Mouse (Mus musculus) limb, embryonic 15.5 days (tissue): ENCODE results near the gene Brinp1. TPM values are rescaled to one million over a fixed set of nuclear protein-coding genes. Genes with fewer than 3 reads are reported as not detected.

Source experiments
- ATAC-seq: fragments of 200-750 bp; cut with Nextera tagmentation; 2 replicates; pipeline ENCODE4 v1.8.0; 2017; ENCODE audit warnings: low read depth, moderate TSS enrichment; ENCODE audit not compliant: insufficient number of reproducible peaks, low FRiP score, low TSS enrichment
- H3K27ac ChIP-seq: fragments of 300-500 bp; sonication (generic); 2 replicates; pipeline ENCODE4 v1.5.1; 2015; ENCODE audit warnings: moderate library complexity, mild to moderate bottlenecking, inconsistent platforms
- H3K27me3 ChIP-seq: fragments of 300-500 bp; sonication (generic); 2 replicates; pipeline ENCODE4 v1.6.1; 2015; ENCODE audit warnings: inconsistent platforms
- H3K36me3 ChIP-seq: fragments of 300-500 bp; sonication (generic); 2 replicates; pipeline ENCODE4 v1.6.1; 2015; ENCODE audit warnings: inconsistent platforms
- H3K4me1 ChIP-seq: fragments of 300-500 bp; sonication (generic); 2 replicates; pipeline ENCODE4 v1.6.1; 2015; ENCODE audit warnings: inconsistent platforms
- H3K4me2 ChIP-seq: fragments of 300-500 bp; sonication (generic); 2 replicates; pipeline ENCODE4 v1.6.1; 2015; ENCODE audit warnings: mild to moderate bottlenecking, inconsistent platforms
- H3K4me3 ChIP-seq: fragments of 300-500 bp; sonication (generic); 2 replicates; pipeline ENCODE4 v1.5.1; 2015; ENCODE audit warnings: mild to moderate bottlenecking, inconsistent platforms
- H3K9ac ChIP-seq: fragments of 300-500 bp; sonication (generic); 2 replicates; pipeline ENCODE4 v1.6.1; 2015; ENCODE audit warnings: inconsistent platforms
- H3K9me3 ChIP-seq: fragments of 300-500 bp; sonication (generic); 2 replicates; pipeline ENCODE4 v1.6.1; 2016; ENCODE audit warnings: inconsistent platforms
- WGBS: fragments of 180-500 bp; shearing (Covaris S2); methylation state at CpG from one replicate; pipeline ENCODE4 v1.1.7; 2015; 5-methylcytosine and 5-hydroxymethylcytosine counted together
- polyA plus RNA-seq: library from polyadenylated mRNA; unstranded; fragments of >200 nt; fragmentation: Nextera tagmentation; extraction: Ambion mirVana; gene quantifications from 2 replicates; pipeline ENCODE4 v1.2.1, GENCODE M21; 2015

The Brinp1 gene
- polyA plus RNA-seq, 1 experiment from 2014 or later, result 17.0 TPM

DNA sequence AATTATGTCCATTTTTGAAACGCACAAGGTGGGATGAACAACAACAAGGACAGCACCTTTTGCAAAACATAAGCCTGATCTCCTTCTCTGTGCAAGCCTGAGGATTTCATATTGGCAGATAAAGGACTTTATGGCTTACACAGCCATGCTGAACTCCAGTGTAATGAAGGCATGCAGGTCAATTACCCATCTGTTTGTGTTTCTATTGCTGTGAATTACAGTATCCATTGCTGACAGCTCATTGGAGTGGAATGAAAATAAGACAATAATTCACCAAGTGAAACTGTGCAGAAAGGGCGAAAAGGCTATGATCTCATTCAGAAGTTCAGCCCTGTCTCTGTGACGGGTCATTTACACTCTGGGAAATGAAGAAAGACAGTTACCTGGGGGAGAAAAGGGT lies 147.7 kb downstream of the Brinp1 start:
- ATAC-seq, result no peak
- WGBS, result 78% methylated on average over 3 of the region's 3 CpGs
- H3K36me3 ChIP-seq, result no peaks in the 10 kb centered on the region

DNA sequence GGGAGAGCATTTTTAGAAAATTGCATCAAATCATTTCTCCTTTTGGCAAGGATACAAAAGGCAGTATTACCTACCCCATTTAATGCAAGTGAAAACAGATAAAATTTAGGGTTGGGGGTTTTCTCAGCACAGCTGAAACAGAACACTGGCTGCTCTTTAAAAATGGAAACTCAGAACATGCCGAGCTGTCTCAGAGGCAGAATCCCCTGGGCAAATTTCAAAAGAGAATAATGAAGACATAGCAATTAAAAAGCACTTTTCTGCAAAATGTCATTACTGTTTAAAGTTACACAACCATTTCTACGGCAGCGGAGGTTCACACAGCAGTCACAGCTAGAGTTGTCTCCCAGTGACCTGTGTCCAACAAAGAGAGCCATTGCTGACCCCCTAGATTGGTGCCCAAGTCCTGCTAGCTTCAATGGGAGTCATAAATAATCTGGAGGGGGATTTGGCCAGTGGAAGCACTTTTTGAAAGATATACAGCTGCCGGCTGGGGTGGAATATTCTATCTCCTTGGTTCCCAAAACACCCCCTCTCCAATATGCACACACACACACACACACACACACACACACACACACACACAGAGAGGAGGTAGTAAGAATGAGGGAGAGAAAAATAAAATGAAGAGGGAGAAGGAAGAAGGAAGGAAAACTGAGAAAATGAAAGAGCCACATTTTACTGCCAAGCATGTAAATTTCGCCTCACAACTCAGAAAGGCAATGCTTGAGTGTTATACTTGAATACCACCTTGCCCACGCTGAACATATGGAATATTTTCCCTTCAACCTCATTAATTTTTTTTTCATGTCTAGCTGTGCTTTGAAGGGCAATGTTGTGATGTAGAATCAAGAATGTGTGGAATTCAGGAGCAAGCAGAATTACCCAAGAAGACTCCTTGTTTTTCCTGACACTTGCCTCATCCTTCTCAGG lies 152.0 kb downstream of the Brinp1 start:
- no peak overlapping the region for H3K9ac ChIP-seq
- H3K4me3 ChIP-seq, result no peak overlapping the region
- no peak overlapping the region for H3K27ac ChIP-seq
- no peak for ATAC-seq
- H3K4me1 ChIP-seq, result no peaks in the 10 kb centered on the region
- no peaks in the 10 kb centered on the region for H3K36me3 ChIP-seq
- 51% methylated on average over 6 of the region's 6 CpGs for WGBS
- no peaks in the 10 kb centered on the region for H3K9me3 ChIP-seq
- no peak overlapping the region for H3K4me2 ChIP-seq
- H3K27me3 ChIP-seq, result no peaks in the 10 kb centered on the region

More for the DNA sequence above, 147.7 kb downstream of the Brinp1 start:
- Histone ChIP-seq H3K9ac (no peak overlapping the region), H3K4me2 (no peak overlapping the region), H3K4me1 (no peaks in the 10 kb centered on the region), H3K9me3 (no peaks in the 10 kb centered on the region), H3K27me3 (no peaks in the 10 kb centered on the region), H3K27ac (no peak overlapping the region), H3K4me3 (no peak overlapping the region)

DNA sequence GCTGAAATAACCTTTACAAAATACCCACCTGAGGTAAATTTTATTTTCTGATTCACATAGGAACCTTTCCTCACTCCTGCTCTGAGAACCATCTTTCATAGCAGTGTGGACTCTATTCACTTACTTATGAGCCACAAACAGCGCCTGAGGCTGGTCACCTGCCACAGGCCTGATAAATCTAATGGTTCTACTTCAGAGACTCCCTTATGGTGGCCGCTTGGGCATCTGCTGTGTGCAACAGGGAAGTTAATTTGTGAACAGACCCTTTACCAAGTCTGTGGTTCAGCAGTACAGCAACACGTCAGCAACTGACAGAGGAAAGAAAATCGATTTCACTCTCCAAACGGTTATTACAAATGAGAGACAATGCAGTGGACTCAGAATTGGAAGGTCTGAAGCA lies 164.2 kb downstream of the Brinp1 start:
- Histone ChIP-seq H3K27ac (no peak overlapping the region), H3K4me2 (no peak overlapping the region), H3K27me3 (no peaks in the 10 kb centered on the region), H3K9me3 (no peaks in the 10 kb centered on the region), H3K9ac (no peak overlapping the region), H3K4me3 (no peak overlapping the region), H3K4me1 (no peaks in the 10 kb centered on the region), H3K36me3 (no peaks in the 10 kb centered on the region)
- ATAC-seq, result no peak
- 78% methylated on average over 5 of the region's 5 CpGs for WGBS

DNA sequence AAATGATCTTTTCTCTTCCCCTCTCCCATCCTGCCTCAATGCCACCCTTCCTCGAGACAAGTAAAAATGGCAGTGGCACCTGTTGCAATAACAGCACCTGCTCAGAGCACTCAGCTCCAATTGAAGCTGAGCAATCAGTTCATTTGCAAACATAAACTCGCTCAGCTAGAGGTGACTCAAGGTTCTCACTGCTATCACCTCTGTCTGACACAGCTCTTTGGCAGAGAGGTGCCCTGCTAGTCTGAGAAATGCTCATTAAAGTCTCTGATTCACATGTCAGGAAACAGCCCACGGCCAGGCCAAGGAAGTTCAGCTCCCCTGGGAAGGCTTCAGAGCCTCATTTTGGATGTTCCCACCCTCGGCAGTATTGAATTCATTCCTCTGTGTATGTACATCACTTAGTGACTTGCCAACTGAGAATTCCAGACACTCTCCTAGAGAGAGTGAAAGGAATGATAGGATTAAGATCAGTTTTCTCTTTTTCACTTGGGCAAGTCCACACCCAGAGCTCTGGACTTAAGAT lies 165.7 kb downstream of the Brinp1 start:
- no peak for ATAC-seq
- no peak overlapping the region for H3K9ac ChIP-seq
- no peaks in the 10 kb centered on the region for H3K9me3 ChIP-seq
- H3K27ac ChIP-seq, result no peak overlapping the region
- H3K4me3 ChIP-seq, result no peak overlapping the region
- WGBS, result 55% methylated on average over 4 of the region's 4 CpGs
- H3K36me3 ChIP-seq, result no peaks in the 10 kb centered on the region
- H3K4me1 ChIP-seq, result no peaks in the 10 kb centered on the region
- no peaks in the 10 kb centered on the region for H3K27me3 ChIP-seq
- no peak overlapping the region for H3K4me2 ChIP-seq

DNA sequence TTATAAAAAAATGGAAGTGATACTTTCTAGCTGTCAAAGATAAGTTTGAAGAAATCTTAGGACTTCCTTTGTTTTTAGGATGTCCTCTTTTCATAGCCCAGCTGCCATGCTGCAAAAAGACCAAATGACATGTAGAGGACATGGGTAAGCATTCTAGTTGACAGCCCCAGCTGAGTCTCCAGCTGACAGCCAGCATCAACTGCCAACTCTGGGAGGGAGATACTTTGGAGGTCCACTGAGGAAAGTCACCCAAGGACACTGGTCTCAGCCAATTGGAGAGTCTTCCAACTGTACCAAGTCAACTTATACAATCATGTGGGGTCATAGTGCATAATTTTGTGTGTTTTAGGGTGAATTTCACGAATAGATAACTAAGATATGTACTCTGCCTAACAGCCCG lies 166.6 kb downstream of the Brinp1 start:
- Histone ChIP-seq H3K9ac (no peak overlapping the region), H3K9me3 (no peaks in the 10 kb centered on the region), H3K4me1 (no peaks in the 10 kb centered on the region), H3K4me2 (no peak overlapping the region), H3K27me3 (no peaks in the 10 kb centered on the region), H3K27ac (no peak overlapping the region), H3K4me3 (no peak overlapping the region), H3K36me3 (no peaks in the 10 kb centered on the region)
- 66% methylated on average over 2 of the region's 2 CpGs for WGBS
- ATAC-seq, result no peak

DNA sequence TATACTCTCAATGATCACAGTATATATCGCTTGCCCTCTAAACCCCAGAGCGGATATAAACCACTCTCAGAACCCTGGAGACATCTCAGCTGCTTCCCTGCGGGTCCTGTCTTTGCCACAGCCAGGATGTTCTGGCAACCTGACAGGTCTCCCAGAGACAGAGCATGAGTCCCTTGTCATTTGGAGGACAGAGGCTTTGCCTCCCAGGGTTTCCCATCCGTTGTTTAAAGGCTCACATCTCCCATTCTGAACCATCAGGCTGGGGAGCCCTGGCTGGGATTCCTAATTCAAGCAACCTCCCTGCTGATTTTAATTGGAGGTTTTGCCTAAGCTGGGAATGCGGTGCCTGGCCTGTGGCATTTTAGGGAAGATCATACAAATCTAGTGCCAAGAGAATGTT lies 185.9 kb downstream of the Brinp1 start:
- H3K27ac ChIP-seq, result no peak overlapping the region
- H3K36me3 ChIP-seq, result no peaks in the 10 kb centered on the region
- no peak overlapping the region for H3K9ac ChIP-seq
- no peak for ATAC-seq
- H3K4me1 ChIP-seq, result no peaks in the 10 kb centered on the region
- WGBS, result 54% methylated on average over 5 of the region's 5 CpGs
- no peaks in the 10 kb centered on the region for H3K27me3 ChIP-seq
- H3K4me3 ChIP-seq, result no peak overlapping the region
- no peak overlapping the region for H3K4me2 ChIP-seq
- no peaks in the 10 kb centered on the region for H3K9me3 ChIP-seq

DNA sequence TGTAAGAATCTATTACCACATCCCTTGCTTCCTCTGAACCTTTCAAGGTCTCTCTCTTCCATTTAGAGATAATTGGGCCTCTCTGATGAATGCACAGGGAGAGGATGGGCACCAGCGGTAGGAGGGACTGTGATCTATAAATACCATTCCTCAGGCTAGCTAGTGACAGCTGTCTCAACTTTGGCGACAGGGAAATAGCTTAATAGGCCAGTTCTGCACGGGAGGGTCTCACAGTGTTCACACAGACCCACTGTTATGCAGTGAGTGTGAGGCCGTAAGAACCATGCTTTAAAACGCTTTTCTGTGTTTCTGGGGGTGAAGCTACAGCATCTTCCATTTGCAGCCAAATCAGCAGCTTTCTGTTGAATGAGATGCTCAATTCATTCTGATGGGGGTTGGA lies 186.8 kb downstream of the Brinp1 start:
- no peaks in the 10 kb centered on the region for H3K4me1 ChIP-seq
- no peaks in the 10 kb centered on the region for H3K36me3 ChIP-seq
- no peak overlapping the region for H3K4me3 ChIP-seq
- no peaks in the 10 kb centered on the region for H3K27me3 ChIP-seq
- H3K4me2 ChIP-seq, result no peak overlapping the region
- WGBS, result 53% methylated on average over 5 of the region's 5 CpGs
- ATAC-seq, result no peak
- no peak overlapping the region for H3K27ac ChIP-seq
- H3K9me3 ChIP-seq, result no peaks in the 10 kb centered on the region
- no peak overlapping the region for H3K9ac ChIP-seq

DNA sequence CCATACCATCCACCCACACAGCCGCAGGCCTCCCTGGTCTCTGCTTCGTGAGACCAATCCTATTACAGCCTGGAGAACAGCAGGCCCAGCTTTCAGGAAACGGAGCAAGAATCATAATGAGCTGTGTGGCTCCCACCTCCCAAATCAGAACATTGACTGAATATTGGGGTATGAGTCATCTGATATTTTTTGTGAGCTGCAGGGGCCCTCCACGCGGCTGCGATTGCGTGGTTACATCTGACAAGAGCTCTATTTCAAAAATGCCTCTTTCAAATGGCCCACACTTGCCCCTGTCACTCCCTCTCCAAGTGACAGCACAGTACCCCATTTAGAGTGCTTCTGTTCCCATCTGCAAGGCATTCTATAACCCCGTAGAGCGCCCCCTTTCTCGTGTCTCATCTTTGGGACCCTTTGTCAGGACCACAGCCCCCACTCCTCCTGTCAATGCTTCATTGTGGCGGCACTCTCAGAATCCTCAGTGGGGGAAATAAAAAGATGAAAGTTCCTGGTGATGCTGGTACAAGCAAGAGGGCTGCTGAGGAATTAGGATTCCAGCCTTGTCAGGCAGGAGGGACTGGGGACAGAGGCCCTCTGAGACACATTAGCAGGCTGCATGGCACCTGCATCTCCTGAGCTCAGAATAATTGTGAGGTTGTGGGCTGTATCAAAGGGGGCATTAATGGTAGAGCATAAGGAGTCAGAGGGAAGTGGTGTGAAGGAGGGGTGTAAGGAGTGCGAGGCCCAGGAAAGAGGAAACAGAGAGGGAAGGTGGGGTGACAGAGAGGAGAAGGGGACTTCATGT lies 188.2 kb downstream of the Brinp1 start:
- Histone ChIP-seq H3K9ac (no peak overlapping the region), H3K36me3 (no peaks in the 10 kb centered on the region), H3K4me2 (no peak overlapping the region), H3K9me3 (no peaks in the 10 kb centered on the region), H3K4me3 (no peak overlapping the region), H3K27me3 (no peaks in the 10 kb centered on the region), H3K4me1 (no peaks in the 10 kb centered on the region), H3K27ac (no peak overlapping the region)
- WGBS, result 62% methylated on average over 12 of the region's 12 CpGs
- no peak for ATAC-seq

DNA sequence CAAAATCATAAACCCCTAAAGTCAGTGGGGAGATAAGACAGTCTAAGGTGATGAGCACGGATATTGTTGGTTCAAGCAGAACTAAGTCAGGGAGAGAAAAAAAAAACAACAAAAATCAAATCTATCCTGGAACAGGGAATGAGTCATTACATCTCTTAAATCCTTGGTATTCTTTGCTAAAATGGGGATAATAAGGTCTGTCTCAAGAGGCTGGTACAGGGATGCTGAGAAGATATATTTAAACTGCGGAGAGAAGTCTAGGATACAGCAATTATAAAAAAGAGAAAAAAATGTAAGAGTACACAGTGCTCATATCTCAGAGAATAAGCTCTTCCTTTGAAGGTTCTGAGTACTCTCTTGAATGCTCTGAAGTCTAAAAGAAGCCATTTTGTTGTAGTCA lies 189.3 kb downstream of the Brinp1 start:
- no peaks in the 10 kb centered on the region for H3K27me3 ChIP-seq
- no peaks in the 10 kb centered on the region for H3K4me1 ChIP-seq
- no peak for ATAC-seq
- WGBS, result 89% methylated on average over 2 of the region's 2 CpGs
- H3K9ac ChIP-seq, result no peak overlapping the region
- no peak overlapping the region for H3K27ac ChIP-seq
- H3K9me3 ChIP-seq, result no peaks in the 10 kb centered on the region
- H3K4me2 ChIP-seq, result no peak overlapping the region
- no peaks in the 10 kb centered on the region for H3K36me3 ChIP-seq
- H3K4me3 ChIP-seq, result no peak overlapping the region

DNA sequence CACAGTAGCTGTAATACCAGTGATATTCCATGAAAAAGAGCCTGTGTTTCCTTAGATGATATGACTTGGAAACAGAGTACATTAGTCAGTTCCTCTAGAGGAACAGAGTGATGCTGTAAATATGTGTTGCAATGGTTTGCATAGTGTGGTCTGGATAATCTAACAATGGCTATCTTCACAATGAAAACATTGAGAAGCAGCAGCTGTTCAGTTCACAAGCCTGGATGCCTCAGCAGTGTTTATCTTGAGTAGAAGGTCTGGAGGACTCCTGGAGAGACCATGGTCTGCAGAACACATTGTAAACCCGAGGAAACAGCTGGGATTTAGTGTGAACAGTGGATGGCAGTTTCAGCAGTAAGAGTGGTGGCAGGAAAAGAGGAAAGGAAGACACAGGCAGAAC lies 233.2 kb downstream of the Brinp1 start:
- no peak overlapping the region for H3K4me3 ChIP-seq
- H3K4me1 ChIP-seq, result no peaks in the 10 kb centered on the region
- no peaks in the 10 kb centered on the region for H3K9me3 ChIP-seq
- 15% methylated on average over 1 of the region's 1 CpGs for WGBS
- no peak for ATAC-seq
- no peak overlapping the region for H3K4me2 ChIP-seq
- no peak overlapping the region for H3K27ac ChIP-seq
- H3K9ac ChIP-seq, result no peak overlapping the region
- no peaks in the 10 kb centered on the region for H3K27me3 ChIP-seq
- no peaks in the 10 kb centered on the region for H3K36me3 ChIP-seq
